Mouse (Mus musculus) embryonic facial prominence, embryonic 15.5 days (tissue): ENCODE measurements at regions not wholly inside any gene's neighbourhood (a gene's known extent, or its start where the extent isn't known, plus 50 kb on each side); places are given as distances from the start of the nearest gene placed in this dataset.

Experiments used
- ATAC-seq: fragments of 200-750 bp; cut with Nextera tagmentation; 2 replicates; pipeline ENCODE4 v1.8.0; 2017; ENCODE audit warnings: low read depth, moderate TSS enrichment; ENCODE audit not compliant: insufficient number of reproducible peaks, low FRiP score, low TSS enrichment
- H3K27ac ChIP-seq: fragments of 300-500 bp; sonication (generic); replicated peaks from 2 replicates; pipeline ENCODE4 v1.5.1; 2015; ENCODE audit warnings: mild to moderate bottlenecking, inconsistent platforms
- H3K27me3 ChIP-seq: fragments of 300-500 bp; sonication (generic); 2 replicates; pipeline ENCODE4 v1.6.1; 2015; ENCODE audit warnings: inconsistent platforms
- H3K36me3 ChIP-seq: fragments of 300-500 bp; sonication (generic); 2 replicates; pipeline ENCODE4 v1.6.1; 2015; ENCODE audit warnings: mild to moderate bottlenecking, inconsistent platforms
- H3K4me1 ChIP-seq: fragments of 300-500 bp; sonication (generic); 2 replicates; pipeline ENCODE4 v1.6.1; 2015; ENCODE audit warnings: inconsistent platforms
- H3K4me2 ChIP-seq: fragments of 300-500 bp; sonication (generic); replicated peaks from 2 replicates; pipeline ENCODE4 v1.6.1; 2015; ENCODE audit warnings: mild to moderate bottlenecking, inconsistent platforms
- H3K4me3 ChIP-seq: fragments of 300-500 bp; sonication (generic); replicated peaks from 2 replicates; pipeline ENCODE4 v1.5.1; 2015; ENCODE audit warnings: mild to moderate bottlenecking, inconsistent platforms
- H3K9ac ChIP-seq: fragments of 300-500 bp; sonication (generic); 2 replicates; pipeline ENCODE4 v1.6.1; 2015; ENCODE audit warnings: inconsistent platforms
- H3K9me3 ChIP-seq: fragments of 300-500 bp; sonication (generic); replicated peaks from 2 replicates; pipeline ENCODE4 v1.6.1; 2016; ENCODE audit warnings: inconsistent platforms
- WGBS: fragments of 180-500 bp; shearing (Covaris S2); methylation state at CpG from one replicate; pipeline ENCODE4 v1.1.7; 2015; 5-methylcytosine and 5-hydroxymethylcytosine counted together

DNA sequence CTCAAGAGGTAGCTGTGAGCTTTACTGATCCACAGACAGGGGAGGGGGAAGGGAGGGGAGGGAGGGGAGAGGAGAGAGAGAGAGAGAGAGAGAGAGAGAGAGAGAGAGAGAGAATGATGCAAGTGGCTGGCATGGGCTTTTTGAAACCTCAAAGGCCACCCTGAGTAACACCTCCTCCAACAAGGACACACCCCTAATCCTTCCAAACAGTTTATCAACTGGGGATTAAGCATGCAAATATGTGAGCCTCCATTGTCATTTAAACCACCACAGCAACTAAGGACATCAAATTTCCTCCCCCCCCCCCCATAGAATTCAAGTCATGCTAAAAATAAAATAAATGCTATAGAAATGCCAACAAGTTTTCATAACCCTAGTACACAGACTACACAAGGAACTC lies 101.9 kb downstream of the Elovl4 start:
- Histone ChIP-seq H3K4me3 (no peak overlapping the region), H3K36me3 (no peaks in the 10 kb centered on the region), H3K9ac (no peak overlapping the region), H3K9me3 (no peaks in the 10 kb centered on the region), H3K27me3 (no peaks in the 10 kb centered on the region), H3K4me1 (no peaks in the 10 kb centered on the region), H3K4me2 (no peak overlapping the region), H3K27ac (no peak overlapping the region)
- no peak for ATAC-seq

DNA sequence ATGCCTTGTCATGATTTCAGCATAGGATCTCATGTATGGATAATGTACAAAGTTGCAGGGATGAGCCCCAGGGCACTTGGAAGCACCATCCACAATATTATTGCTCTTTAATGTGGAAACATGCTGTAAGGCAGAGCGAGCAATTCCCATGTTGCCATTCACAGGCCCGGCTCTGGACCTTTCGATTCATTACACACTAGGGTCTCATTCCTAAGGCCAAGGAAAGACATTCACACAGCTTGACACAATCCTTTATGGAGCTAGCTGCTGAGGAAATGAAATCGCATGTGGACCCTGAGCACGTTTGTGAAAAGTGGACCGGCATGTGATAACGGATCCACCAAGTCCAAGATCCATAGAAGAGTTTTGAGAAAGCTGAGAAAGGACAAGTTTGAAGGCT lies 105.2 kb downstream of the Elovl4 start:
- no peak for ATAC-seq
- 83% methylated on average over 7 of the region's 7 CpGs for WGBS
- H3K36me3 ChIP-seq = no peaks in the 10 kb centered on the region

DNA sequence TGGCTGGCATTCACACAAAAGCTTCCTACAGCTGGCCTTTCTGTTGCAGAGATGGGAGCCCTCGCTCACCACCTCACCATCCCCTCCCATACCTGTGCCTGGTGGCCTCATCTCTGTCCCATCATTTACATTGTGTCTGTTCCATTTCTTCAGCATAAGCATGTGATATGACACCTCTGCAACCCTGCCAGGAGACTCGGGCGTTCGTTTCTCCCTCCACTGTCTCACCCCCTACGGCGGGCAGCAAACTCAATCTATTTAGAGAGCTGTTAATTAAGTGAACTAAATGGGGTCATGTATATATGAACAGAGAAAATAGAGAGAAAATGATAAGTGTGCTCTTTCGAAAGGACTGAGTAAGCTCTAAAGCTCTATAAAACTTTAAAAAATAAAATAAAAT lies 106.0 kb downstream of the Elovl4 start:
- Histone ChIP-seq H3K4me2 (no peak overlapping the region), H3K4me3 (no peak overlapping the region), H3K9me3 (no peaks in the 10 kb centered on the region), H3K9ac (no peak overlapping the region), H3K27ac (no peak overlapping the region), H3K36me3 (no peaks in the 10 kb centered on the region), H3K4me1 (no peaks in the 10 kb centered on the region), H3K27me3 (no peaks in the 10 kb centered on the region)
- no peak for ATAC-seq
- 82% methylated on average over 7 of the region's 7 CpGs for WGBS

More for the DNA sequence above, 105.2 kb downstream of the Elovl4 start:
- H3K27me3 ChIP-seq = no peaks in the 10 kb centered on the region
- H3K4me2 ChIP-seq = no peak overlapping the region
- H3K9me3 ChIP-seq = no peaks in the 10 kb centered on the region
- H3K4me1 ChIP-seq = no peaks in the 10 kb centered on the region
- no peak overlapping the region for H3K4me3 ChIP-seq
- H3K27ac ChIP-seq = no peak overlapping the region
- no peak overlapping the region for H3K9ac ChIP-seq

DNA sequence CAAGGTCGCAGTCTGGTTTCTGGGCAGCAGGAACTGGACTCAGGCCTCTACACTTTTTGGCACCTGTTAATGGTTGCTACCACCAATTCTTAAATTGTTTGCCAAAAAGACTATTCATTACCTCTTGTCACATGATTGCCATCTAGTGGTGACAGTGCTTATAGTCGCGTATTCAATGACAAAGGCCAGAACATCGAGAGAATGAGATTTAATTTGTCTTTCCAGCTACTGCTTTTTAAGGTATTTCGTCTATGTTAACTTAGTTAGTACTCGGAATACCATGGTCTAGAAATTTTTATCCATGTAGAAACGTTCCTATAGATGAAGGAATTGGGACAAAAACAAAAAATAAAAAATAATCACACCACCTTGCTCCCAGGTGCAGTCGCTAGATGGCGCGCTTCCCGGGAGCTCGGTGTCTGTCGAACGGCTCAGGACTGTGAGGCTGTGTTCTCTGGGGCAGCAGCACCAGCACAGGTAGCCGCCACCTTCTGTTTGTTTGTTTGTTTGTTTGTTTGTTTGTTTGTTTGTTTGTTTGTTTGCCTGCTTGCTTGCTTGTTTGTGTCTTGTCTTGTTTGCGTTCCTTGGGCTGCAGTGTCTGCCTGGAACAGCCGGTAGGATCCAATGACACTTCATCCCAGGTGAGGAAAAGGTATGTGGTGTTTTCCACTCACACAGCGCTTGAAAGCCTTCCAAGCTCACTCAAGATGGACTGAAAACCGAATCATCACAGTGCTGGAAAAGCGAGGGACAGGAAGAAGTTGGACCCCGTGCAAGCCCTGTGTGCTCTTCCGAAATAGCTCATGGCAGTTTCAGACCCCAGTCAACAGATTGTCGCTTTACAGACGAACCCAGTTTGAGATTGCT lies 114.5 kb downstream of the Elovl4 start:
- H3K27me3 ChIP-seq = no peaks in the 10 kb centered on the region
- ATAC-seq = no peak
- 15% methylated on average over 24 of the region's 24 CpGs for WGBS

More for the DNA sequence above, 114.5 kb downstream of the Elovl4 start:
- Histone ChIP-seq H3K4me2 (peak overlapping the region; percentile 41), H3K4me1 (0 out of 2 replicates have a peak, but pooled peaks cover 3% of the 10 kb centered on the region), H3K9ac (no peak overlapping the region), H3K36me3 (no peaks in the 10 kb centered on the region), H3K9me3 (no peaks in the 10 kb centered on the region), H3K27ac (no peak overlapping the region), H3K4me3 (peak overlapping the region; percentile 34)
